Mouse (Mus musculus): Measurements from ENCODE around the gene Olfr1205.

The Olfr1205 gene

DNA sequence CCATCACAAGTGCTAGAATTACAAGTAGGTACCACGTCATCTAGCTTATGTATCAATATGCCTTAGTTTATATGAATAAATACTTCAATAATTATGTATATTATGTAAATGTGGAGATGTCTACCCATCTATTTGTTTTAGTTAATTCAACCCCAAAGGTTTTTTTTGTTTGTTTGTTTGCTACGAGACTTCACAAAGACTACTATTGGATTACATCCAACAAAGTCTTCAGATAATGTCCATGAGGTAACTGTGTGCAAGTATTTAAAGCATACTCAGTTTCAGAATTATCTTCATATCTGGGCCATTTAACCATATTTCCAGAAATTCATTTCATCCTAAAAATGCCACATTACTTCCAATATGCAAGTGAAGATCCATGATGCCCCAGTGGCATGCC lies at the start of gene Olfr1205:
Gene Olfr1205 (plus strand): TSS at position 301 of the 400 bp plus-strand sequence.
- no peak for DNase-seq (ENCODE audit: low spot score)

GRCm38 (mm10) chr2:88792736-88793135 lies 36.8 kb upstream of the Olfr1205 start, which contains the start of gene Olfr1201:
Olfr1201 (plus strand) TSS chr2:88793036.
- no peak for DNase-seq (ENCODE audit: low spot score)

- DNase-seq (ENCODE audit: low spot score): no peak
Observed at GRCm38 (mm10) chr2:88814196-88814595, 15.3 kb upstream of the Olfr1205 start, which contains the start of gene Olfr1202. Olfr1202 (plus strand) TSS chr2:88814496.

DNA sequence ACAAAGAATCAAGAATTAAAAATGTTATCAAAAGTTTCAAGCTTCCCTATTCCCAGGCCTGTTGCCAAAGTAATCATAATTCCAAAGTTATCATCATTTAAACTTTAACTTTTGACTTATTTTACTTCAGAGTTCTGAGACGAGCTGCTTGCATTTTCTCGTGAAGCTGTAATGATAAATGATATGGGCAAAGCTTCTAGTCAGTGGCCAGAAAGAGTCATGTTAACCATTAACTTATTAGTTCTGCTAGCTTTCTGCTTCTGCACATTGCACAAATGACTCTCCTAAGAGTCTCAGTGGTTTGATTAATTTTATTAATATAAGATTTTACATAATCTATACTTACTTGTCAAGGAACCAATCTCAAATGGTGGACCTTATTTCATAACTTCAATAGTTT lies 8.9 kb downstream of the Olfr1205 start:
- no peak for DNase-seq (ENCODE audit: low spot score)

GRCm38 (mm10) chr2:88848992-88849391 lies 19.5 kb downstream of the Olfr1205 start, which contains the start of gene Olfr1204:
Olfr1204 (plus strand) TSS chr2:88849292.
- no peak for DNase-seq (ENCODE audit: low spot score)

DNA sequence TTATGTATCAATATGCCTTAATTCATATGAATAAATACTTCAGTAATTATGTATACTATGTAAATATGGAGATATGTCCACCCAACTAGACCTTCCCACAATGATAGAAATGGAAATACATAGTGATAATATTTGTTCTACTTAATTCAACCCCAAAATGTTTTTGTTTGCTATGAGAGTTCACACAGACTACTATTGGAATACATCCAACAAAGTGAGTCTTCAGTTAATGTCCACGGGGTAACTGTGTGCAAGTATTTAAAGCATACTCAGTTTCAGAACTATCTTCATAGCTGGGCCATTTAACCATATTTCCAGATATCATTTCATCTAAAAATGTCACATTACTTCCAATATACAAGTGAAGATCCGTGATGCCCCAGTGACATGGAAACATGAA lies 33.4 kb downstream of the Olfr1205 start, which contains the start of gene Olfr1206:
Gene Olfr1206 (plus strand): TSS at position 301 of the 400 bp plus-strand sequence.
- no peak for DNase-seq (ENCODE audit: low spot score)

All from retina, embryonic 14.5 days (tissue).